Mouse (Mus musculus) frontal cortex, adult (tissue): Measurements from ENCODE around the gene Metap1.
A peak's percentile ranks its signal among the peaks of the same experiment; 100 is the strongest.

Experiments used
- ATAC-seq: cut with Nextera tagmentation; 2 replicates; pipeline ENCODE4 v1.9.2; 2017; ENCODE audit warnings: mild to moderate bottlenecking, moderate library complexity, mixed read lengths; ENCODE audit not compliant: low TSS enrichment

Gene Metap1

DNA sequence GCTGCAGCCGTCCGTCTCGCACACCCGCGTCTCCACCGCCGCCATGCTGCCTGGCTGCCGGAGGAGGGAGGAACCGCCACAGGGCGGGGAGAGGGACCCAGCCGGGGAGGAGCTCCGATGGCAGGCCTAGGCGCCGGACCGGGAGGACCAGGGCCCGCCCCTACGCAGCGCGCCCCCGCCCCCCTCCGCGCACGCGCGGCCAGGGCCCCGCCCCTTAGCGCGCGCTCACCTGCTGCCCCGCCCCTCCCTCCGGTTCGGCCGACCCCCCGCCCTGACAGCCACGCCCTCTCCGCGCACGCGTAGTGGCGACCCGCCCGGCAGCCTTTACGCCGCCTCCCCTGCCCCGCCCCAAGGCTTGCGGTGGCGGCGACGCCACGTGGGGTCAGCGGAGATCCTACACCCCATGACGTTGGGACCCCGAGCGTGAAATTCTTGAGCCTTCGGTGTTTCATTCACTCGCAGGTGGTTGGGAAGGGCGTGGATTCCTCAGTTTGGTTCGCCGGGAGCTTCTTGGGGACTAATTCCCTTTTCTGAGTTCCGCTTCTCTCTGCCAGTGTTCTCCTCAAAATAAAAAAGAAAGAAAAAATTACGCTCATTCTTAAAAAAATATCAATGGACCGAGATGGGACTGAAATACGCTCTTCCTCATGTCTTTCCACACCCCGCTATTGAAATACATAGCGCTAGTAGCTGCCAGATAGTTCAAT, at the start of gene Metap1:
Gene Metap1 (minus strand): TSS at position 189 of the 707 bp plus-strand sequence.
- ATAC-seq: peak; percentile 98

GRCm38 (mm10) chr3:138536031-138536430, 46.7 kb upstream of the Metap1 start:
- no peak for ATAC-seq

DNA sequence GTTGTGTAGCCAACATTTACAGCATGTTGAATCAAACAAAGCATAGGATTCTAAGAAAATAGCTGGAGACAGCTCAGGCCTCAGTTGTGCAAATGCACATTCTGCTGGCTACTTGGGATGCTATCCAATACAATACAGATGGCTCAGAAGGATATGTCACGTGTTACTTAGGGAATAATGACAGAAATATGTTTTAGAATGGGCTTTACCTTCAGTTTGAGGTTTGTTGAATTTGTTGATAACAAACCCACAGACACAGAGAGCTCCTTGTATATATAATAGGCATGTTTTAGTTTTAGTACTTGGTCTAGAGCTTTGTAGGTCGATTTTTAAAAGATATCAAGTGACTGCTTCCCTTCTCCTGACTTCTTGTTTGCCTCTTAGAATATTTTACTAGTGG, 43.4 kb upstream of the Metap1 start:
- ATAC-seq: no peak

DNA sequence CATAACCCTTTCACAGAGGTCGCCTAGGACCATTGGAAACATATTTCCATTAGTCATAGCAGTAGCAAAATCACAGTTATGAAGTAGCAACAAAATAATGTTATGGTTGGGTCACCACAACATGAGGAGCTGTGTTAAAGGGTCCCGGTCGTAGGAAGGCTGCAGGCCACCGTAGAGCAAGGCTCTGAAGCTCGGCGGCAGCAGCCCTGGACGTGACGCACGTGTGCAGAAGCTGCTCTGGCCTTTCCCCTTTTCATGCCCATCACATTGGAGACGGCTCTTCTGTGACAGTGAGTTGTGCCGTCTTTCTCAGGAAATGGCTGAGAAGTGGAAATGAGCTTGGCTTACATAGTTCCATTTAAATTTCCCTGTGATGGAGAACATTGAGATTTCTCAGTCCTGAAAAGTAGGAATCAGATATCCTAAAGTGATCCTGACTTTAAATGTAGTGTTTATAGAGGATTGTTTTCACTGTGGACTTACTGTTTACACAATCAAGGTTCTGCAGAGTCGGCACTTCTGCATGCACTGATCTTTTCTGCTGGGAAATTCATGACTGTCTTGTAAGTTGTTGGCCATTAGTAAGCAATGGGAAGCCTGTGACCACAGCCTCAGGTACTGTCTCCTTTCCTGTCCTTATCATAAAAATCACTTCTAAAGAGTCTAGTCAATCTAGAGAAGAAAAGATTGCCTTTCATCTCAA, 42.3 kb upstream of the Metap1 start:
- no peak for ATAC-seq

DNA sequence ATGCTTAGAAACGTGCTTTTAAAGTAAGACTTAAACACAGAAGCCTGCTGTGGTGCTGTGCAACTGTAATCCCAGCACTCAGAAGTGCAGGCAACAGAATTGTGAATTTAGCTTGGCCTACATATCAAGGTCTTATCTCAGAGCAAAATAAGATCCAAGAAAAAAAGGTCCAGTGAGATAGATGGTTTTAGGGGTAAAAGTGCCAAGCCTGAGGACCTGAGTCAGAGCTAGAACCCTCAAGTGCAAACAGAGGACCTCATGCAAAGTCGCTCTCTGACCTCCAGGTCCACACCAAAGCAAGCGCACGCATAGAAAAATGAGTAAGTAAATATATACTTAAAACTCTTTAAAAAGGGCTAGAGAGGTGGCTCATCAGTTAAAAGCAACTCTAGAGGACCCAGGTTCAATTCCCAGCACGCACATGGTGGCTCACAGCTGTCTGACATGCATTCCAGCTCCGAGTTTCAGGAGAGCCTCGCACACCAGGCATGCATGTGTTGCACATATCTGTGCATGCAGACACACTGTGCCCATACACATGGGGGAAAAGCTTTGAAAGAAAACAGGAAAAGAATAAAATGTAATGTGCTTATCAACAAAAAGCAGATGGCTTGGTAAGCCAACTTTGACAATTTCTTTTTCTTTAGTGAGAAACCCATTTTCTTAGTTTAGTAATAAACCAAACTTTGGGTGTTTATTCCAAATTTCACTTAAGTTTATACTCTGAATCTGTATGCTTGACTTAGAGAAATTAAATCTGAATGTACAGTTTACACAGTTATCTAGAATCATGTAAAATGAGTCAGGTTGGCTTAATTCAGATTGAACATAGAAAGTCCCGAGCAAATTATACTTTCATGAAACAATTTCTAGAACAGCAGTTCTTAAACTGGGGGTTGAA, 41.5 kb upstream of the Metap1 start:
- no peak for ATAC-seq

DNA sequence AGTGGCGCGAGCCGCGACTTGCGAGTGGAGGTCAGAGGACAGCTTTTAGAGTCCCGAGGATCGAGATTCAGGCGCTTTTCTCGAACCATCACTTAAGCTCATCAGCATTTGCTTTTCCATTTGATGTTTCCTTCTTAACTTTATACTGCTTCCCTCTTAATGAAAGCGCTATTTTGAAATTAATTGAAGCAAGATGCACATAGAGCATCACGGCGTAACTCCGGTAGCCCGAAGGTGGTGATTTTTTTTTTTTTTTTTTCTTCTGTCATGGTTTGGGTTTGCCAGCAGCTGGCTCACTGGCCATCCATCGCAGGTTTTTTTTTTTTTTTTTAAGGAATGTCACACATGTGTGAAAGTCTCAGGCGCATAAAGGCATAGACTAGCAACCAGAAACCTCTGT, 39.0 kb upstream of the Metap1 start:
- ATAC-seq: no peak

GRCm38 (mm10) chr3:138527667-138528231, 38.4 kb upstream of the Metap1 start:
- peak; percentile 11; the same call in 1 of the 2 replicates for ATAC-seq

DNA sequence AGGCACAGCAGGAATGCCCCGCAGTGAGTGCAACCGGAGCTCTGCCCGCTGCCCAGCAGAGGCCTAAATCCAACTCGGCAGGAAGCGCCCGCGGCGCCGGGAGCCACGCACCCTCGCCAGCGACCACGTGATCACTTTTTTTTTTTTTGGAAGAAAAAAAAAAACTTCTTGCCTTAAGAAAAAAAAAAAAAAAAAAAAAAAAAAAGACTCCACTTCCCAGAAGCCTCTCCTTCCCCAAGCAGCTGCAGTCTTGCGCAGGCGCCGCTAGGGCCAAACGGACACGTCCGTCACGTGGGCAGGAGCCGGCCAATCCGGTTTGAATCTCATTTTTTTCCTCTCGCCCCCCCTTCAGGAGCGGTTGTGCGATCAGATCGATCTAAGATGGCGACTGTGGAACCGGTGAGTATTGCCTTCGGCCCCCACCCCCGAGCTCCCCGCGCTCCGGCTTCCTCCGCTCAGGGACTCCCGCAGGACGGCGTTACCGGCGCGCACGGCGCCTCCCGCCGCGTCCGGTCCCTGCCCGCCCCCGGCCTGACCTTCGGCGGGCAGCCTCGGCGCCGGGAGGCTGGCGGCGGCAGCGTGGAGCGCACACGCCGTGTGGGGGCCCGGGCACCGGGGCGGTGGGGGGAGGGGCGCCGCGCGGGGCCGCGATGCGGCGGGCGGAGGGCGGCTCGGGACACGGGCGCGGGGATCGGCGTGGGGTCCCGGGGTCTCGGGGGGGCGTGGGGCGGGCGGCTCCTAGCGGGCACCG, 37.8 kb upstream of the Metap1 start:
- ATAC-seq: peak; percentile 94

DNA sequence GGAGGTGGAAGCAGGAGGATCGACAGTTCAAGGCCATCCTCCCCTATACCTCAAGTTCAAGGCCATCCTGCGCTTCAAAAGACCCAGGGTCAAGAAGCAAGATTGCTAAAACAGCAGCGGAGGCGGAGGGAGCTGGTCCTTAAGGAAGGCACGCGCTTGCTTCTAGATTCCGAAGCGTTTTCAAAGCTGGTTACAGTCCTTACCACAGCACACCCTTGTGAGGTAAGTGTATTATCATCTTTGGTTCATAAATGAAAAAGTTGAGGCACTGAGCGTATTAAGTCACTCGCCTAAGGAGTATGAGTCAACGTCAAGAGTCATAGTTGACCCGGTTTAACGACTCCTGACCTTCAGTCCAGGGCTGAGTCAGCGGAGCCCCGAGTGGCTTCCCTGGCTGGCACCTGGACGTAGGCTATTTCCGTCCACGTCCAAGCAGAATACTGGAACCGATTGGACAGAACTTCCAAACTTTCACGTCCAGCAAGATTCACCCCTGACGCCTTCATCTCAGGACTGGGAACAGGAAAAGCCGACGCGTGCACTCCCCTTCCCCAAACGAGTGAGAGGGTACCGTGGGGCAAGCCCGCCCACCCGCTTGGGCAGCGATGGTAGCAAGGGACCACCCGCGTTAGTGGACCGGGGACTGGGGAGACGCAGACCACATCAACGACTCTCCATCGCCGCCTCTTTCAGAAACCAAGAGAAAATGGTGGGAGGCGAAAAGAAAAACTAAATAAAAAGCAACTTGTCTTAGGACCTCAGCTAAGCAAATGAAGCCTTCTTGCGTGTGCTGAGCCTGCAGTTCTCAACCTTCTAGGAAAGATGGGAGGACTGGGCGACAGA, 37.0 kb upstream of the Metap1 start, which contains the start of gene Eif4e:
Gene Eif4e (plus strand): TSS at position 107 of the 843 bp plus-strand sequence.
- ATAC-seq: peak; percentile 5

GRCm38 (mm10) chr3:138525494-138525893, 36.2 kb upstream of the Metap1 start:
- no peak for ATAC-seq

DNA sequence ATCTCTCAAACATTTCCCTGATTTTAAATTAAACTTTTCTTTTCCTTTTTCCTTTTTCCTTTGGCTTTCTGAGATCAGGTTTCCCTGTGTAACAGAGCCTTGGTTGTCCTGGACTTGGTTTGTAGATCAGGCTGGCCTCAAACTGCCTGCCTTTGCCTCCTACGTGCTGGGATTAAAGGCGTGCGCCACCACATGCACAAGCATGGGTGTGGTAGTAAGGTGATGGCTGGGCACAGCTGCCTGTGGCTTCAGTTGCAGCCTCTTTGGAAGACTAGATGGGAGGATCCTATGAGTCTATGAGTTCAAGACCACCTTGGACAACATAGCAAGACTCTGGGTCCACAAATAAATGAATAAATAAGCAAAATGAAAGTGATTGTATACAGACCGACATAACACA, 34.6 kb upstream of the Metap1 start:
- ATAC-seq: no peak

DNA sequence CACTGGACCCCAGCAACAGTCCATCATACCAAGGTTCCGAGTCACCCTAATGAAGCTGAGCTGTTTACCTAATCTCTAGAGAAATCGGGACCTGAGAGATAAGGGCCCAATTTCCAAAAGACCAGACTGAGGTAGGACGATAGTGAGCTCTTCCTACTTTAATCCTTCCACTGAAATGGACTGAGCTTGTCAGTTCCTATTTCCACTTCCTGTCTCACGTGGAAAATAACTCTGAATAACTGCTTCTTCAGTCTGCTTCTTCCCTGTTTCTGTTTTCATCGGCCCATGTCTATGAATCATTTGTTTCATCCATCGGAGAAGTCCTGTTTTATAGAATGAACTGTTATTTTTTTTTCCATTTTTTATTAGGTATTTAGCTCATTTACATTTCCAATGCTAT, 29.9 kb upstream of the Metap1 start:
- no peak for ATAC-seq

DNA sequence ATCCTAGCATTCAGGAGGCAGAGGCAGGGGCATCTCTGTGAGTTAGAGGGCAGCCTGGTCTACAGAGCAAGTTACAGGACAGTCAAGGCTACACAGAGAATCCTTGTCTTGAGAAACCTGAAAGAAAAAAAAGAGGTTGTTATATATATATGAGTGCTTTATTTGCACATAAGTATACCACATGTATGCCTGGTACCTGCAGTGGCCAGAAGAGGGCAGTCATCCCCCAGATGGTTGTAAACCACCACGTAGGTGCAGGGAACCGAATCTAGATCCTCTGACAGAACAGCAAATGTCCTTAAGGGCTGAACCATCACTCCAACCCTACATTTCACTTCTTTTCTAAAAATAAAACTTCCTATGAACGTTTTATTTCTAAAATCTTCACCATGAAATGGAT, 28.6 kb upstream of the Metap1 start:
- ATAC-seq: no peak

- no peak for ATAC-seq
These were observed 26.5 kb upstream of the Metap1 start for GRCm38 (mm10) chr3:138515656-138516370.

- no peak for ATAC-seq
These were observed 25.4 kb upstream of the Metap1 start for GRCm38 (mm10) chr3:138514749-138515148.

DNA sequence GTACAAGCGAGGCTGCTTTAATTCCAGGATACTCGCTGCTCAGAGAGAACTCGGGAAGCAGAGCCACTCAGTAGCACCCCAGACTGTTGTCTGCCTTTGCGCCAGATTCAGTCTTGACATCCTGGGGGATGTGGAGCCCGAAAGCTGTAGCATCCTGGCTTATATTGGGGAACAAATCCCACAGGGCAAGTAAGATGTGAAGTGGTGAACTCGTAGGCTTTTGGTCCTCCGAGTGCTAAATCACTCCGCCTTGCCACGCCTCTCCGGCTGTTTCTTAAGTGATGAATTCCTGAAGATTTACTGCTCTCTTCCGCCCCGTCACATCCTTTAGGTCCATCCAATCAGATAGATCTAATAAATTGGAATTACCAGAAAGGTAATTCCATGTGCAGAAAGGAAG, 23.9 kb upstream of the Metap1 start:
- ATAC-seq: no peak

DNA sequence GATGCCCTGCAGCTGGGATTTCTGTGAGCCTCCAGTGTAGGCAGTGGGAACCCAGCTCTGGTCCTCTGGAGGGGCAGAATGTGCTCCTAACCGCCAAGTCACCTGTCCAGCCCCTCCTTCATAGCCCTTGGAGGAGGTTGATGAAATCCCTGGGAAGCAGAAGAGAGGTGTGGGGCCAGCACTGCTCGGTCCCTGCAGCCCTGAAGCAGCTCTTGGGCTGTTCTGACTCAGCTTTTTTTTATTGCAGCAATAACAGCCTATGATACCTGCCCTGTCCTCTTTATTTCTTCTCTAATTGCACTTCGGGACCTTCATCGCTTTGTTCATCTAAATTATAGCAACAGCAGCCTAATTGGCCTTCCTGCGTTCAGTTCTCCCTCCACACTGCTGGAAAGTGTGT, 21.2 kb upstream of the Metap1 start:
- no peak for ATAC-seq

- ATAC-seq: no peak
These were observed 20.3 kb upstream of the Metap1 start for GRCm38 (mm10) chr3:138509581-138509980.

GRCm38 (mm10) chr3:138506749-138507148, 17.4 kb upstream of the Metap1 start:
- ATAC-seq: peak; percentile 91

GRCm38 (mm10) chr3:138503754-138504153, 14.4 kb upstream of the Metap1 start:
- no peak for ATAC-seq
